Mouse (Mus musculus): Measurements from ENCODE around the gene Samd7. TPM values are rescaled to one million over a fixed set of nuclear protein-coding genes. Genes with fewer than 3 reads are reported as not detected.
A peak's percentile ranks its signal among the peaks of the same experiment; 100 is the strongest.

The Samd7 gene
- polyA plus RNA-seq, 1 experiment: not detected

- TF ChIP-seq POLR2A (IDR thresholded peaks at IDR 0.05; ENCODE audit: borderline replicate concordance, control insufficient read depth, low read depth, low read length) (no peak), CTCF (IDR thresholded peaks at IDR 0.05; ENCODE audit: control insufficient read depth, insufficient read depth, low read length) (no peak)
- H3K4me3 ChIP-seq (replicated peaks; ENCODE audit: control insufficient read depth, low read depth, low read length): no peak overlapping the region
- 58% methylated on average over 3 of the region's 3 CpGs for WGBS
- H3K27ac ChIP-seq (ENCODE audit: control insufficient read depth, insufficient read depth, low read depth, low read length, poor library complexity): no peak overlapping the region
- H3K4me1 ChIP-seq (ENCODE audit: control insufficient read depth, insufficient read depth, low read length): no peaks in the 10 kb centered on the region
These were observed 27.4 kb upstream of the Samd7 start for GRCm38 (mm10) chr3:30718649-30719048.

DNA sequence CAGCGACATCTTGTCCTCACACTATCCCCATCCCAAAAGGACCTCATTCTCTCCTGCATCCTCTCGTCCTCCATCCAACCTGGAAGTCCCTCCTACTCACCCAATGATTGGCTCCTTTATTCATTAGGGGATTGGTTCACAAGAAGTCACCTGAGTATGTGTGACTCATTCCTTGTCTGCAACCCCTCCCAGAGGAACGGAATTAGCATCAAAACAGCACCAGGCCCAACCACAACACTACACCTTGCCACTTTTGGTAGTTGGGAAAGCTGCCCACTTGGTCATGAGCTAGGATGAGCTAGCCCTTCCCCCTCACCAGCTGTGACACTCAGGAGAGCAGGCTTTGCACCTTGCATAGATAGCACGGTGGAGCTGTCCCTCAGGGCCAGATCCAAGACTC lies 24.1 kb upstream of the Samd7 start:
- Histone ChIP-seq H3K4me1 (ENCODE audit: control insufficient read depth, insufficient read depth, low read length) (no peaks in the 10 kb centered on the region), H3K4me3 (replicated peaks; ENCODE audit: control insufficient read depth, low read depth, low read length) (no peak overlapping the region), H3K27ac (ENCODE audit: control insufficient read depth, insufficient read depth, low read depth, low read length, poor library complexity) (no peak overlapping the region)
- TF ChIP-seq POLR2A (IDR thresholded peaks at IDR 0.05; ENCODE audit: borderline replicate concordance, control insufficient read depth, low read depth, low read length): no peak
- no peak for TF ChIP-seq CTCF (IDR thresholded peaks at IDR 0.05; ENCODE audit: control insufficient read depth, insufficient read depth, low read length)
- WGBS: 80% methylated on average over 4 of the region's 4 CpGs

DNA sequence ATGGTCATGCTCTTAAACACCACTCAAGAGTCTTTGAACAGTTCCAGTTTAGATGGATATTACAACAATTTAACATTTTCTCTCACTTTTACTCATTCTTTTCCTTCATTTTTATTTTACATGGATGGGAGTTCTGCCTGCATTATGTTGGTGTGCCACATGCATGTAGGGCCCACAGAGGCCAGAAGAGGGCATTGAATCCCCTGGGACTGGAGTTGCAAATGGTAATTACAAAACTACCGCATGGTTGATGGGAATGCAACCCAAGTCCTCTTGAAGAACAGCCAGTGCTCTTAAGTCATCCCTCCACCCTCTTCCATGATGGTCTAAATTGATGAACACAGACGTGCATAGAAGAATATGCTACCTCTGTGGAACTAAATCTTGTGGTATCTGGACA lies 23.6 kb upstream of the Samd7 start:
- WGBS: 75% methylated on average over 2 of the region's 2 CpGs
- TF ChIP-seq POLR2A (IDR thresholded peaks at IDR 0.05; ENCODE audit: borderline replicate concordance, control insufficient read depth, low read depth, low read length): no peak
- no peak for TF ChIP-seq CTCF (IDR thresholded peaks at IDR 0.05; ENCODE audit: control insufficient read depth, insufficient read depth, low read length)
- H3K4me1 ChIP-seq (ENCODE audit: control insufficient read depth, insufficient read depth, low read length): no peaks in the 10 kb centered on the region
- no peak overlapping the region for H3K27ac ChIP-seq (ENCODE audit: control insufficient read depth, insufficient read depth, low read depth, low read length, poor library complexity)
- H3K4me3 ChIP-seq (replicated peaks; ENCODE audit: control insufficient read depth, low read depth, low read length): no peak overlapping the region

DNA sequence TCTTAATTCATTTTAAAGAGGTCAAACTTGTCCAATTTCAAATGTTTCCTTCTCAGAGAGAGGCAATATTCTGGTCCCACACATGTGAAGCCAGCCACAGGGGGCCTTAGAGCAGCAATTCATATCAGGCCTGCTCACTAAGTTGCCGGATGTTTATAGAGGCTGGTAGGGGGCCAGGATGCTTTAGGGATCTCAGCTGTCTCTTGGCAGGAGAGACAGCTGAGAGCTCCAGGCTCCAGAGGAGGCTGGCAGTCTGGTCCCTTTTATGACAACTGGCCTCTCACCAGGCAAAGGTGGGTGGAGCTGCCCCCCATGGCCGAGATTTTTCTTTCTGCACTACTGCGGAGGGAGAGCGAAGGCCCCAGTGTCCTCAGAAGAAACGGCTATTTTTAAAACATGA lies 22.9 kb upstream of the Samd7 start:
- no peak overlapping the region for H3K4me3 ChIP-seq (replicated peaks; ENCODE audit: control insufficient read depth, low read depth, low read length)
- 69% methylated on average over 5 of the region's 5 CpGs for WGBS
- no peak overlapping the region for H3K27ac ChIP-seq (ENCODE audit: control insufficient read depth, insufficient read depth, low read depth, low read length, poor library complexity)
- TF ChIP-seq CTCF (IDR thresholded peaks at IDR 0.05; ENCODE audit: control insufficient read depth, insufficient read depth, low read length) (no peak), POLR2A (IDR thresholded peaks at IDR 0.05; ENCODE audit: borderline replicate concordance, control insufficient read depth, low read depth, low read length) (no peak)
- H3K4me1 ChIP-seq (ENCODE audit: control insufficient read depth, insufficient read depth, low read length): no peaks in the 10 kb centered on the region

DNA sequence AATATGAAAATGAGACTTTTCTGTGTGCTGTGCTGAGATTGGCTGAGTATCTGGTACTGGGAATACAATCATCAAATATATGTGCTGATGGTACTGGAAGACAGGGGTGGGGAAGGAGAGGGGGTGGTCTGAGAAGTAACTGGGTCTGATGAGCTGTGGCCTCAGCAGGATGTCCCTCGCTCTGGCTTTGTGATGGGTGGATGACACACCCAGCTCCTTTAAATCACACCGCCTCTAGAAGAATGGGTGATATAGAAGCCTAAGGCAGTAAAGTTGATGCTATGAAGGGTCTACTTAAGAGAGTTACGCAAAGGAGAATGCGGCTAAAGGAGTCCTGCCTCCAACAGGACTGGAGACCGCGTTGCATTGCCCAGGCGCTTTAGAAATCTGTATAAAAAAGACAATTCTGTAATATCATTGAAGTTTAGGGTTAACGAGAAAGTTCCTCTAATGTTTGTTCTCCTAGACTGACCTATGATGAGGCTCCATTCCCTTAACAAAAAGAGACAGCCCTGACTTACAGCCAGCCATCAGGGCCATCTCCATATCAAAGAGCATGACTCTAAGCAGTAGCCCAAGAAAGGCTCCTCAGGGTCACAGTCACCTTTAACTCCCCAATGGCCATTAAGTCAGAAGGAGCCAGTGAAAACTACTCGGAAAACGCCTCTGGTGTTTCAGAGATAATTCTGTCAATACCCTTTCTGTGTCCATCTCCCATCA lies 21.8 kb upstream of the Samd7 start:
- Histone ChIP-seq H3K4me3 (replicated peaks; ENCODE audit: control insufficient read depth, low read depth, low read length) (no peak overlapping the region), H3K4me1 (ENCODE audit: control insufficient read depth, insufficient read depth, low read length) (no peaks in the 10 kb centered on the region), H3K27ac (ENCODE audit: control insufficient read depth, insufficient read depth, low read depth, low read length, poor library complexity) (no peak overlapping the region)
- 77% methylated on average over 10 of the region's 10 CpGs for WGBS
- TF ChIP-seq CTCF (IDR thresholded peaks at IDR 0.05; ENCODE audit: control insufficient read depth, insufficient read depth, low read length) (no peak), POLR2A (IDR thresholded peaks at IDR 0.05; ENCODE audit: borderline replicate concordance, control insufficient read depth, low read depth, low read length) (no peak)

GRCm38 (mm10) chr3:30724848-30725465 lies 21.1 kb upstream of the Samd7 start:
- H3K27ac ChIP-seq (ENCODE audit: control insufficient read depth, insufficient read depth, low read depth, low read length, poor library complexity): no peak overlapping the region
- no peak overlapping the region for H3K4me3 ChIP-seq (replicated peaks; ENCODE audit: control insufficient read depth, low read depth, low read length)
- H3K4me1 ChIP-seq (ENCODE audit: control insufficient read depth, insufficient read depth, low read length): no peaks in the 10 kb centered on the region
- 67% methylated on average over 10 of the region's 10 CpGs for WGBS
- TF ChIP-seq POLR2A (IDR thresholded peaks at IDR 0.05; ENCODE audit: borderline replicate concordance, control insufficient read depth, low read depth, low read length) (no peak), CTCF (IDR thresholded peaks at IDR 0.05; ENCODE audit: control insufficient read depth, insufficient read depth, low read length) (no peak)

DNA sequence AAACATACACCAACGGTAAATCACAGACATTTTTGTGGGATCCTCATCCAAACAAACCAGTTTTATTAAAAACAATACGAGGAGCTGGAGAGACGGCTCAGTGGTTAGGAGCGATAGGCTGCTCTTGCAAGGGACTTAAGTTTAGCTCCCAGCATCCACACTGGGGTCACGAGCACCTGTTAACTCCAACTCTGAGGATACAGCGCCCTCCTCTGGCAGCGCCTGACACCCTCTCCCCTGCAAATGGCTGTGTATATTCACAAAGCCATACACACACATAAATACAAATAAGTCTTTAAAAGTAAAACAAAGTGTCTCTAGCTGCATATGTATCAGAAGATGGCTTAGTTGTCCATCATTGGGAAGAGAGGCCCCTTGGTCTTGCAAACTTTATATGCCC lies 20.6 kb upstream of the Samd7 start:
- Histone ChIP-seq H3K4me3 (replicated peaks; ENCODE audit: control insufficient read depth, low read depth, low read length) (no peak overlapping the region), H3K27ac (ENCODE audit: control insufficient read depth, insufficient read depth, low read depth, low read length, poor library complexity) (no peak overlapping the region), H3K4me1 (ENCODE audit: control insufficient read depth, insufficient read depth, low read length) (no peaks in the 10 kb centered on the region)
- TF ChIP-seq CTCF (IDR thresholded peaks at IDR 0.05; ENCODE audit: control insufficient read depth, insufficient read depth, low read length): peak; percentile 40; the same call in 1 of the 2 replicates
- no peak for TF ChIP-seq POLR2A (IDR thresholded peaks at IDR 0.05; ENCODE audit: borderline replicate concordance, control insufficient read depth, low read depth, low read length)
- WGBS: 74% methylated on average over 7 of the region's 7 CpGs

DNA sequence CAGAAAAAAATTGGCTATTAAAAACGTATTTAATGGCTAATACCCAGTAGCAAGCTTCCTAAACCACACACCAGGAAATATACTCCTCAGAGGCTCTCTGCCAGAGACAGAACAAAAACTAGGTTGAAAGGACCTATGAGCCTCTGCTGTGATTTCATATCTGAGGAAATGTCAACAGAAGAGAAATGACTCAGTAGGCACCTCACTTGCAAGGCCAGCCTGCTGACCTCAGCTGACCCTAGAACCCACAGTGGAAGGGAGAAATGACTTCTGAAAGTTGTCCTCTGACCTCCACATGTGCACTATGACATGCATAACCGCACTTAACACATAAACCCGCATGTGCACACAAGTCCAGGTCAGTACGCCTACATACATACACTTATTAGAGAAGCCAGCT lies 18.9 kb upstream of the Samd7 start:
- Histone ChIP-seq H3K27ac (ENCODE audit: control insufficient read depth, insufficient read depth, low read depth, low read length, poor library complexity) (no peak overlapping the region), H3K4me3 (replicated peaks; ENCODE audit: control insufficient read depth, low read depth, low read length) (no peak overlapping the region), H3K4me1 (ENCODE audit: control insufficient read depth, insufficient read depth, low read length) (no peaks in the 10 kb centered on the region)
- 65% methylated on average over 4 of the region's 4 CpGs for WGBS
- no peak for TF ChIP-seq CTCF (IDR thresholded peaks at IDR 0.05; ENCODE audit: control insufficient read depth, insufficient read depth, low read length)
- no peak for TF ChIP-seq POLR2A (IDR thresholded peaks at IDR 0.05; ENCODE audit: borderline replicate concordance, control insufficient read depth, low read depth, low read length)
